Mouse (Mus musculus): Measurements from ENCODE around the gene Slx4. TPM values are rescaled to one million over a fixed set of nuclear protein-coding genes. Genes with fewer than 3 reads are reported as not detected.

Slx4 gene
- polyA plus RNA-seq, 1 experiment from 2014 or later, result 6.2 TPM

DNA sequence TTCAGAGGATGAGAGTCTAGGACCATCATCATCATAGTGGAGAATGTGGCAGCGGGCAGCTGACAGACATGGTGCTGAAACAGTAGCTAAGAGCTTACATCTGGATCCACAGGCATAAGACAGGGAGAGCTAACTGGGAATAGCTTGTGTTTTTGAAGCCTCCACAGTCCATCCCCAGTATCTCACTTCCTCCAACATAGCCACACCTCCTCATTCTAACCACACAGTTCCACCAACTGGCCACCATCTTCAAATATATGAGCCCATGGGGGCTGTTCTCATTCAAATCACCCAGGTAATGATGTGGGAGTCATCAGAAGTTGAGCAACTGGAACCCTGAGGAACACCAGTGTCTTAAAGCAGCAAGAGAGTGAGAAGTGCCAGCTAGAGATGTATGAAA lies 52.4 kb downstream of the Slx4 start:
- H3K27ac ChIP-seq, result no peak overlapping the region
- ATAC-seq (ENCODE audit: low read depth), result no peak
- 57% methylated on average over 1 of the region's 1 CpGs for WGBS (ENCODE audit: insufficient replicate concordance)
- H3K4me1 ChIP-seq (replicated peaks), result no peaks in the 10 kb centered on the region
- DNase-seq, result no peak
- no peaks in the 10 kb centered on the region for H3K9me3 ChIP-seq (replicated peaks)
- no peak overlapping the region for H3K4me2 ChIP-seq
- no peaks in the 10 kb centered on the region for H3K36me3 ChIP-seq
- no peaks in the 10 kb centered on the region for H3K27me3 ChIP-seq
- H3K4me3 ChIP-seq (replicated peaks), result no peak overlapping the region
- no peak overlapping the region for H3K9ac ChIP-seq

DNA sequence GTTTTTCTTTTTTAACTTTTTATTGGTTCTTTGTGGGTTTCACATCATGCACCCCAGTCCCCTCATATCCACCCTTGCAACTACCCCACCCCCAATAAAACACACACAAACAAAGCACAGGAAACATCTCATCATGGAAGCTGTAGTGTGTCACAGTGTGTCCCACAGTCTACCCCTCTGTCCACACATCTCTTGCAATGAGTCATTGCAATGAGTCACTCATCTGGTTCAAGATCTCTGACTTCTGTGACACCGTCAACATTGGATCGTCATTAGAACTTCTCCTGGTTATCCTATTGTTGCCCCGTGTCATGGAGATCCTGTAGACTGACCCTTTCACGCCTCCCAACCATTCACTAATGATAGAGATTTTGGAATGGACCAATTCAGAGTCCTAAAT lies 68.9 kb downstream of the Slx4 start:
- no peaks in the 10 kb centered on the region for H3K4me1 ChIP-seq (replicated peaks)
- no peak overlapping the region for H3K27ac ChIP-seq
- no peak overlapping the region for H3K9ac ChIP-seq
- ATAC-seq (ENCODE audit: low read depth) (no peak), DNase-seq (no peak)
- no peak overlapping the region for H3K4me3 ChIP-seq (replicated peaks)
- 78% methylated on average over 4 of the region's 4 CpGs for WGBS (ENCODE audit: insufficient replicate concordance)
- H3K4me2 ChIP-seq, result no peak overlapping the region
- no peaks in the 10 kb centered on the region for H3K27me3 ChIP-seq
- peaks cover 61% of the 10 kb centered on the region for H3K36me3 ChIP-seq
- H3K9me3 ChIP-seq (replicated peaks), result no peaks in the 10 kb centered on the region

DNA sequence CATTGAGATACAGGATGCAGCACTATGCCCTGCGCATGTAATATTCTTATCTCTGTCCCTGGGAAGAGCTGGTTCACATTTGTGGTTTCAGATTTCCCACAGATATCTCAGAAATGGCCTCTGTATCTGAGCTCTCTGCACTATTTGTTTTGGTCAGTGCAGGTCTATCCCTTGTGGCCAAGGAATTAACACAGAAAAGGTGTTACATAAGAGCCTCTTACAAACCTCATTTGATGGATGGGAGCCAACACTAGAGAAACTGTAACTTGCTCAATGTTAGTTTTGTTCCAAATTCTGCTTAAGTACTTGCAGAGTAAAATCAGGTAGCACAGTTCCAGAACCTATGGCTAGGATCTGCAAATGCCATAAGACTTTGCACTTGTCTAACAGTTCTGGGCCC lies 69.5 kb downstream of the Slx4 start:
- Histone ChIP-seq H3K27me3 (no peaks in the 10 kb centered on the region), H3K9me3 (replicated peaks) (no peaks in the 10 kb centered on the region), H3K9ac (no peak overlapping the region), H3K27ac (no peak overlapping the region), H3K4me1 (replicated peaks) (no peaks in the 10 kb centered on the region), H3K4me2 (no peak overlapping the region), H3K36me3 (peaks cover 65% of the 10 kb centered on the region), H3K4me3 (replicated peaks) (no peak overlapping the region)
- 55% methylated on average over 1 of the region's 1 CpGs for WGBS (ENCODE audit: insufficient replicate concordance)
- no peak for DNase-seq
- no peak for ATAC-seq (ENCODE audit: low read depth)

DNA sequence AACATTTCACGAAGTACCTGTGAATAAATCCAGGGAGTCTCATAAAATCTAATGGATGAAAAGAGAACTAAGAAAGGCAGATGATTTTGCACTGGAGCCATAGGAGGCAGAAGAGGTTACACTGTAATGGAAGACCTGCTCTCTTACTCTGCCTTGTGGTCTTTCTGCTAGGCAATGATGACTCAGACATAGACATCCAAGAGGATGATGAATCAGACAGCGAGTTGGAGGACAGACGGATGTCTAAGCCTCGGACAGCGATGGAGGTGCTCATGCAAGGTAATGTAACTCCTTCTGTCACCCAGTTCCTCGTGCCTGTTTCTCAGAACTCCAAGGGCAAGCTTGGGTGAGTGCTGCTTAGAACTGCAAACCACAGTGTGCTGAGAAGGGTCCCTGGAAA lies 70.0 kb downstream of the Slx4 start:
- Histone ChIP-seq H3K27me3 (no peaks in the 10 kb centered on the region), H3K9me3 (replicated peaks) (no peaks in the 10 kb centered on the region), H3K4me1 (replicated peaks) (no peaks in the 10 kb centered on the region), H3K4me2 (no peak overlapping the region), H3K9ac (no peak overlapping the region), H3K27ac (no peak overlapping the region), H3K4me3 (replicated peaks) (no peak overlapping the region), H3K36me3 (peaks cover 60% of the 10 kb centered on the region)
- no peak for ATAC-seq (ENCODE audit: low read depth)
- DNase-seq, result no peak
- WGBS (ENCODE audit: insufficient replicate concordance), result 72% methylated on average over 6 of the region's 6 CpGs

DNA sequence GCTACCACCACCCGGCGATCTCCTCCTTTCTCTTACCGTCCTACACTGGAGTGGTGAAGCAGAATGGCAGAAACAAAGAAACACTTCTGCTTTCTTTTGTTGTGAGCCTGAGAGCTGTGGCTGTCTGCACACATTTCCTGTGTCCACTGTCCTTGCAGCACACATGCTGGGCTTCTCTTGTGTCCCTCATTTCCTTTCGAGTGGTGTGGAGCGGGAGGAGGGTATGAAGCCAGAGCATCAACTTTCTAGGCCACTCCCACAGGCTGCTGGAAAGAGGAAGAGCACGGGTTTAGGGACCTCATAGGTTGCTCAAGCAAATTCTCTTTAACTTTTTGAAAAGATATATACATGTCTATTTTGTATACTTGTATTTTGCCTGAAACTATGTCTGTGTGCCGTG lies 74.4 kb downstream of the Slx4 start:
- Histone ChIP-seq H3K4me2 (no peak overlapping the region), H3K4me1 (replicated peaks) (no peaks in the 10 kb centered on the region), H3K36me3 (peaks cover 45% of the 10 kb centered on the region), H3K27me3 (no peaks in the 10 kb centered on the region), H3K4me3 (replicated peaks) (no peak overlapping the region), H3K9ac (no peak overlapping the region), H3K9me3 (replicated peaks) (no peaks in the 10 kb centered on the region), H3K27ac (no peak overlapping the region)
- 54% methylated on average over 7 of the region's 7 CpGs for WGBS (ENCODE audit: insufficient replicate concordance)
- ATAC-seq (ENCODE audit: low read depth) (0 out of 2 replicates have a peak, but pooled peaks have one; percentile 18), DNase-seq (no peak)

Other genes starting within 250 kb of the Slx4 start
- gene Olfr15, start 172.9 kb downstream of the Slx4 start, polyA plus RNA-seq (2015; fragmentation: Nextera tagmentation; extraction: Ambion mirVana), result not detected in 2 replicates
- 0.13 and 0.27 TPM in 2 replicates for gene Zfp174, start 156.5 kb downstream of the Slx4 start, polyA plus RNA-seq (2015; fragmentation: Nextera tagmentation; extraction: Ambion mirVana)
- gene Naa60, start 131.4 kb downstream of the Slx4 start, polyA plus RNA-seq (2015; fragmentation: Nextera tagmentation; extraction: Ambion mirVana), result 22.9 and 25.3 TPM in 2 replicates
- gene Zfp597, start 119.2 kb downstream of the Slx4 start, polyA plus RNA-seq (2015; fragmentation: Nextera tagmentation; extraction: Ambion mirVana), result 2.3 and 2.7 TPM in 2 replicates
- gene Gm20695, start 119.1 kb downstream of the Slx4 start, polyA plus RNA-seq (2015; fragmentation: Nextera tagmentation; extraction: Ambion mirVana), result 0.47 and 1.2 TPM in 2 replicates
- gene 1700037C18Rik, start 95.1 kb downstream of the Slx4 start, polyA plus RNA-seq (2015; fragmentation: Nextera tagmentation; extraction: Ambion mirVana), result 2.8 and 4.2 TPM in 2 replicates
- 10.1 and 10.8 TPM in 2 replicates for gene Cluap1, start 95.0 kb downstream of the Slx4 start, polyA plus RNA-seq (2015; fragmentation: Nextera tagmentation; extraction: Ambion mirVana)
- 0.28 and 0.31 TPM in 2 replicates for gene Nlrc3, start 27.1 kb downstream of the Slx4 start, polyA plus RNA-seq (2015; fragmentation: Nextera tagmentation; extraction: Ambion mirVana)
- 0.95 and 1.6 TPM in 2 replicates for gene Dnase1, start 33.2 kb upstream of the Slx4 start, polyA plus RNA-seq (2015; fragmentation: Nextera tagmentation; extraction: Ambion mirVana)
- gene Trap1, start 74.1 kb upstream of the Slx4 start, polyA plus RNA-seq (2015; fragmentation: Nextera tagmentation; extraction: Ambion mirVana), result 85.0 and 97.2 TPM in 2 replicates
- gene Crebbp, start 210.2 kb upstream of the Slx4 start, polyA plus RNA-seq (2015; fragmentation: Nextera tagmentation; extraction: Ambion mirVana), result 8.8 and 9.1 TPM in 2 replicates